8 mouse cellular contexts compared by ENCODE assay signal in the genomic region with DNA sequence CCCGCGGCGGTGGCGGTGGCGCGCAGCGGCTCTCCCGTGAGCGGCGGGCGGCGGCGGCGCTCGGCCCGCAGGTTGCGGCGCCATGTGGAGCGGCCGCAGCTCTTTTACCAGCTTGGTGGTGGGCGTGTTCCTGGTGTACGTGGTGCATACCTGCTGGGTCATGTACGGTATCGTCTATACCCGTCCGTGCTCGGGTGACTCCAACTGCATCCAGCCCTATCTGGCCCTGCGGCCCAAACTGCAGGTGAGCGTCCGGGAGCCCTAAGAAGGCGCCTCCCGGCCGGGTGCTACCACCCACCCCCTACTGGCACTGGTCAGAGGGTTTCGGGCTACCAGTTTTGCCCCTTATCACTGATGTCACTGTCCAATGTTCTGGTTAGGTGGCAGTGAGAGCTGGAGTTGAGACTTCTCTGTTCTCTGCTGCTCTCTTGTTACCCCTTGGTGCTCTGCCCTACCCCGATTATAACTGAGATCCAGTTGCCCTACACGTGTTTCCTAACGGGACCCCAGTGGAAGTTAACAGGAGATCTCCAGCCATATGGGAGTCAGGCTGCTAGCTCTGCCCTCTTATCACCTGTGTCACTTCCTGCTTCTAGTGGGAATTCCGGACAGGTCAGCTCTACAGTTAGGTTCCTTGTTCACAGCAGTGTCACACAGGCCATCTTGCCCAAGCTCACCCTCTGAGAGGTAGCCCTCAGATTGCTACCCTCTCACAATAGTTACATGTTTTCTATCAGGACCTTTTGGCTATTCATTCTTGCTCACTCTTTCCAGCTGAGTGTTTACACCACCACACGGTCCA. TPM values are rescaled to one million over a fixed set of nuclear protein-coding genes. Genes with fewer than 3 reads are reported as not detected.
DNase-seq lines count a peak whose midpoint lies in the region; ATAC-seq and TF ChIP-seq lines count a peak whose summit lies in the region.

No protein-coding gene starts in this region.

- H3K4me2 ChIP-seq in hindbrain, embryonic 16.5 days (ENCODE audit: low read length) = peak overlapping the region; percentile 83

- H3K27ac ChIP-seq in gastrocnemius, adult 2 months = peak overlapping the region; percentile 96
- peak overlapping the region; percentile 75 for H3K27ac ChIP-seq in hindbrain, embryonic 16.5 days (ENCODE audit: low read depth, low read length)
- peak overlapping the region; percentile 92 for H3K27ac ChIP-seq in midbrain, embryonic 10.5 days (replicated peaks)

- intact Hi-C loops in gastrocnemius, adult 2 months (cut with DNase I) = loop anchor here (5.0 to 10.0 kb wide), 4 partner anchors 92 to 790 kb away; a partner anchor contains a TSS

- peak; percentile 88 for ATAC-seq in hindbrain, embryonic 16.5 days

- peaks cover 24% of the 10 kb centered on the region for H3K36me3 ChIP-seq in hindbrain, embryonic 16.5 days (ENCODE audit: control insufficient read depth, insufficient read depth, low read length)
- H3K36me3 ChIP-seq in midbrain, embryonic 10.5 days = peaks cover 35% of the 10 kb centered on the region

- H3K9ac ChIP-seq in hindbrain, embryonic 16.5 days (ENCODE audit: low read depth, low read length) = peak overlapping the region; percentile 86

- H3K4me3 ChIP-seq in gastrocnemius, adult 2 months = peak overlapping the region; percentile 96
- H3K4me3 ChIP-seq in hindbrain, embryonic 16.5 days (ENCODE audit: low read length) = peak overlapping the region; percentile 80
- peak overlapping the region; percentile 81 for H3K4me3 ChIP-seq in midbrain, embryonic 10.5 days

- no peaks in the 10 kb centered on the region for H3K9me3 ChIP-seq in hindbrain, embryonic 16.5 days (ENCODE audit: control insufficient read depth, low read length)
- H3K9me3 ChIP-seq in midbrain, embryonic 10.5 days (replicated peaks) = no peaks in the 10 kb centered on the region

- peaks cover 17% of the 10 kb centered on the region for H3K4me1 ChIP-seq in hindbrain, embryonic 16.5 days (ENCODE audit: control insufficient read depth, insufficient read depth, low read depth, low read length)
- H3K4me1 ChIP-seq in midbrain, embryonic 10.5 days = peaks cover 24% of the 10 kb centered on the region

- no peaks in the 10 kb centered on the region for H3K27me3 ChIP-seq in hindbrain, embryonic 16.5 days (replicated peaks; ENCODE audit: control insufficient read depth, insufficient read depth, low read length)
- no peaks in the 10 kb centered on the region for H3K27me3 ChIP-seq in midbrain, embryonic 10.5 days (ENCODE audit: low read depth, poor library complexity, severe bottlenecking)

- WGBS in hindbrain, embryonic 16.5 days = 4% methylated on average over 39 of the region's 39 CpGs
- 3% methylated on average over 39 of the region's 39 CpGs for WGBS in midbrain, embryonic 10.5 days

- DNase-seq in gastrocnemius, adult 2 months = no peak
- DNase-seq in gastrocnemius, postnatal 25 days = no peak
- peak; percentile 29 for DNase-seq in 3T3-L1 (ENCODE audit: low read depth, low spot score)
- peak; percentile 30 for DNase-seq in c-Kit-positive CD71-positive TER-119-positive erythroid progenitor cells, embryonic 14.5 days (ENCODE audit: low spot score)
- DNase-seq in midbrain, embryonic 10.5 days (ENCODE audit: low spot score) = no peak
- no peak for DNase-seq in adrenal gland, postnatal 36 days
- DNase-seq in adrenal gland, adult 8-10 months = no peak

- no peak for TF ChIP-seq CTCF in gastrocnemius, adult 2 months (IDR thresholded peaks at IDR 0.05)

RNA-seq across cellular contexts. Expression of a gene that starts 0.6 kb away (rescaled TPM):
- total RNA-seq in gastrocnemius, adult 2 months (2021) = 10 to 100 TPM; 32.8 to 39.4 TPM
- total RNA-seq in gastrocnemius, postnatal 25 days (2021) = 10 to 100 TPM; 30.6 to 37.1 TPM
- polyA plus RNA-seq in hindbrain, embryonic 16.5 days (2015; fragmentation: Nextera tagmentation; extraction: Ambion mirVana) = 133 and 138 TPM in 2 replicates
- polyA plus RNA-seq in midbrain, embryonic 10.5 days (2016; fragmentation: Nextera tagmentation; extraction: Ambion mirVana) = 98.2 and 102 TPM in 2 replicates
- 100 to 1,000 TPM; 156 to 171 TPM for total RNA-seq in adrenal gland, postnatal 36 days (2021)
- total RNA-seq in adrenal gland, adult 8-10 months (2022) = 100 to 1,000 TPM; 157 to 197 (median 166) TPM

RNA-seq across cellular contexts. Expression of a gene that starts 22.4 kb away (rescaled TPM):
- total RNA-seq in gastrocnemius, adult 2 months (2021) = under 1 TPM in 1 of 2 experiments, not detected in 1; 0.14 TPM
- under 1 TPM; 0.31 to 0.32 TPM for total RNA-seq in gastrocnemius, postnatal 25 days (2021)
- 5.6 and 6.1 TPM in 2 replicates for polyA plus RNA-seq in hindbrain, embryonic 16.5 days (2015; fragmentation: Nextera tagmentation; extraction: Ambion mirVana)
- 5.0 and 5.7 TPM in 2 replicates for polyA plus RNA-seq in midbrain, embryonic 10.5 days (2016; fragmentation: Nextera tagmentation; extraction: Ambion mirVana)
- 1 to 10 TPM; 4.6 to 7.1 TPM for total RNA-seq in adrenal gland, postnatal 36 days (2021)
- 10 to 100 TPM in 3 of 4 experiments, 1 to 10 TPM in 1; 8.7 to 18.7 (median 12.3) TPM for total RNA-seq in adrenal gland, adult 8-10 months (2022)

Comparison
In these comparisons a context has a peak if more than half of its experiments do, and no peak if none do; other contexts are left out.
1. DNase-seq: peak in 3T3-L1 (single experiment) and c-Kit-positive CD71-positive TER-119-positive erythroid progenitor cells, embryonic 14.5 days (single experiment); none in gastrocnemius, adult 2 months (single experiment), gastrocnemius, postnatal 25 days (single experiment), midbrain, embryonic 10.5 days (single experiment), adrenal gland, postnatal 36 days (0 of 2) and adrenal gland, adult 8-10 months (single experiment).
2. RNA of a gene that starts 22.4 kb away (total RNA-seq): 8.7 to 18.7 TPM in adrenal gland, adult 8-10 months and 4.6 to 7.1 TPM in adrenal gland, postnatal 36 days; 0.31 to 0.32 TPM in gastrocnemius, postnatal 25 days and 0.14 TPM in gastrocnemius, adult 2 months; every median in the first group is over 4 times any median in the second.
3. Peak in every context shown above with its lines, with median percentiles within 50 percentile points of each other: H3K27ac ChIP-seq and H3K4me3 ChIP-seq.